Mouse (Mus musculus): ENCODE results near the gene Kif3b.
"Not testable (repeated sequence)": the region's sequence is repeated elsewhere in the genome, so short reads cannot be mapped to it uniquely, and the experiment has no call there.

The Kif3b gene

GRCm38 (mm10) chr2:153290938-153291928 lies at the start of gene Kif3b:
Kif3b (plus strand) TSS chr2:153291413.
- in situ Hi-C loops (cut with MboI; ENCODE audit: low pct_unique_long_range_greater_than_20kb in 1 of 2, low sequenced_read_pairs in 2 of 2, unreplicated experiment in 1 of 2): no loop called here

- in situ Hi-C loops (cut with MboI; ENCODE audit: low pct_unique_long_range_greater_than_20kb in 1 of 2, low sequenced_read_pairs in 2 of 2, unreplicated experiment in 1 of 2): no loop called here
Observed at GRCm38 (mm10) chr2:153242156-153242555, 49.1 kb upstream of the Kif3b start.

- in situ Hi-C loops (cut with MboI; ENCODE audit: low pct_unique_long_range_greater_than_20kb in 1 of 2, low sequenced_read_pairs in 2 of 2, unreplicated experiment in 1 of 2): no loop called here
Observed at GRCm38 (mm10) chr2:153249751-153250150, 41.5 kb upstream of the Kif3b start.

- in situ Hi-C loops (cut with MboI; ENCODE audit: low pct_unique_long_range_greater_than_20kb in 1 of 2, low sequenced_read_pairs in 2 of 2, unreplicated experiment in 1 of 2): no loop called here
Observed at GRCm38 (mm10) chr2:153256604-153257003, 34.6 kb upstream of the Kif3b start.

GRCm38 (mm10) chr2:153259030-153259863 lies 32.0 kb upstream of the Kif3b start:
- in situ Hi-C loops (cut with MboI; ENCODE audit: low pct_unique_long_range_greater_than_20kb in 1 of 2, low sequenced_read_pairs in 2 of 2, unreplicated experiment in 1 of 2): no loop called here

- in situ Hi-C loops (cut with MboI; ENCODE audit: low pct_unique_long_range_greater_than_20kb in 1 of 2, low sequenced_read_pairs in 2 of 2, unreplicated experiment in 1 of 2): no loop called here
Observed at GRCm38 (mm10) chr2:153259864-153260674, 31.1 kb upstream of the Kif3b start.

GRCm38 (mm10) chr2:153263053-153263452 lies 28.2 kb upstream of the Kif3b start:
- in situ Hi-C loops (cut with MboI; ENCODE audit: low pct_unique_long_range_greater_than_20kb in 1 of 2, low sequenced_read_pairs in 2 of 2, unreplicated experiment in 1 of 2): no loop called here

GRCm38 (mm10) chr2:153267331-153267730 lies 23.9 kb upstream of the Kif3b start:
- in situ Hi-C loops (cut with MboI; ENCODE audit: low pct_unique_long_range_greater_than_20kb in 1 of 2, low sequenced_read_pairs in 2 of 2, unreplicated experiment in 1 of 2): no loop called here

GRCm38 (mm10) chr2:153270231-153270915 lies 20.8 kb upstream of the Kif3b start:
- in situ Hi-C loops (cut with MboI; ENCODE audit: low pct_unique_long_range_greater_than_20kb in 1 of 2, low sequenced_read_pairs in 2 of 2, unreplicated experiment in 1 of 2): not testable (repeated sequence)

- in situ Hi-C loops (cut with MboI; ENCODE audit: low pct_unique_long_range_greater_than_20kb in 1 of 2, low sequenced_read_pairs in 2 of 2, unreplicated experiment in 1 of 2): not testable (repeated sequence)
Observed at GRCm38 (mm10) chr2:153274200-153274918, 16.9 kb upstream of the Kif3b start.

GRCm38 (mm10) chr2:153274919-153275247 lies 16.3 kb upstream of the Kif3b start:
- in situ Hi-C loops (cut with MboI; ENCODE audit: low pct_unique_long_range_greater_than_20kb in 1 of 2, low sequenced_read_pairs in 2 of 2, unreplicated experiment in 1 of 2): no loop called here

GRCm38 (mm10) chr2:153275577-153275976 lies 15.6 kb upstream of the Kif3b start:
- in situ Hi-C loops (cut with MboI; ENCODE audit: low pct_unique_long_range_greater_than_20kb in 1 of 2, low sequenced_read_pairs in 2 of 2, unreplicated experiment in 1 of 2): not testable (repeated sequence)

GRCm38 (mm10) chr2:153276440-153276839 lies 14.8 kb upstream of the Kif3b start:
- in situ Hi-C loops (cut with MboI; ENCODE audit: low pct_unique_long_range_greater_than_20kb in 1 of 2, low sequenced_read_pairs in 2 of 2, unreplicated experiment in 1 of 2): no loop called here

GRCm38 (mm10) chr2:153276846-153277245 lies 14.4 kb upstream of the Kif3b start:
- in situ Hi-C loops (cut with MboI; ENCODE audit: low pct_unique_long_range_greater_than_20kb in 1 of 2, low sequenced_read_pairs in 2 of 2, unreplicated experiment in 1 of 2): not testable (repeated sequence)

- in situ Hi-C loops (cut with MboI; ENCODE audit: low pct_unique_long_range_greater_than_20kb in 1 of 2, low sequenced_read_pairs in 2 of 2, unreplicated experiment in 1 of 2): no loop called here
Observed at GRCm38 (mm10) chr2:153278357-153278756, 12.9 kb upstream of the Kif3b start.

GRCm38 (mm10) chr2:153283919-153284318 lies 7.3 kb upstream of the Kif3b start:
- in situ Hi-C loops (cut with MboI; ENCODE audit: low pct_unique_long_range_greater_than_20kb in 1 of 2, low sequenced_read_pairs in 2 of 2, unreplicated experiment in 1 of 2): no loop called here

- in situ Hi-C loops (cut with MboI; ENCODE audit: low pct_unique_long_range_greater_than_20kb in 1 of 2, low sequenced_read_pairs in 2 of 2, unreplicated experiment in 1 of 2): no loop called here
Observed at GRCm38 (mm10) chr2:153286524-153286923, 4.7 kb upstream of the Kif3b start.
